Mouse (Mus musculus) macrophage (primary cell): ENCODE data around the gene Chml. TPM values are rescaled to one million over a fixed set of nuclear protein-coding genes. Genes with fewer than 3 reads are reported as not detected.

Source experiments
- polyA plus RNA-seq: library from polyadenylated mRNA; stranded (reverse); fragments of 250-400 nt; gene quantifications from 3 replicates; pipeline ENCODE4 v1.2.4, GENCODE M21; 2018; ENCODE audit warnings: inconsistent platforms

Chml gene
- polyA plus RNA-seq, 1 experiment from 2014 or later, result 3.0 TPM

Other genes starting within 250 kb of the Chml start
- gene Rgs7, start 200.4 kb downstream of the Chml start, polyA plus RNA-seq, result not detected in 3 replicates
- gene Kmo, start 72.5 kb downstream of the Chml start, polyA plus RNA-seq, result 0.23 to 7.2 TPM (median 2.1 TPM) in 3 replicates
- gene Fh1, start 67.3 kb downstream of the Chml start, polyA plus RNA-seq, result 37.4 to 41.8 TPM (median 39.4 TPM) in 3 replicates
- 1.8 to 4.1 TPM (median 2.8 TPM) in 3 replicates for gene Opn3, start 125 bp downstream of the Chml start, polyA plus RNA-seq
- gene Wdr64, start 5.7 kb upstream of the Chml start, polyA plus RNA-seq, result not detected in 3 replicates
- gene Exo1, start 187.7 kb upstream of the Chml start, polyA plus RNA-seq, result 0.25 to 10.1 TPM (median 0.55 TPM) in 3 replicates
- gene Gm38100, start 227.4 kb upstream of the Chml start, polyA plus RNA-seq, result not detected in 3 replicates